Mouse (Mus musculus): ENCODE data around the gene Selenoi.

- TF ChIP-seq CTCF (IDR thresholded peaks at IDR 0.05; ENCODE audit: extremely low read depth, insufficient read depth, low read length) (no peak), POLR2A (IDR thresholded peaks at IDR 0.05; ENCODE audit: extremely low read depth, insufficient read depth, low read length) (no peak)
Measured at GRCm38 (mm10) chr5:30276361-30276760, 44.0 kb downstream of the Selenoi start.

Measured in cortical plate, adult 2 months (tissue).